Comparison of ENCODE assay signal across 8 mouse cellular contexts in genomic region chr13:113877420-113877819, GRCm38 (mm10).
DNase-seq lines count a peak whose midpoint lies in the region; ATAC-seq and TF ChIP-seq lines count a peak whose summit lies in the region.

No protein-coding gene starts in this region.

- 19% methylated on average over 5 of the region's 5 CpGs for WGBS in heart, postnatal 0 days

- H3K36me3 ChIP-seq in heart, postnatal 0 days (replicated peaks; ENCODE audit: control insufficient read depth, insufficient read depth, low read length), result no peaks in the 10 kb centered on the region

- no peak overlapping the region for H3K9ac ChIP-seq in heart, postnatal 0 days (replicated peaks; ENCODE audit: low read depth, low read length)

- H3K27me3 ChIP-seq in heart, postnatal 0 days (ENCODE audit: control insufficient read depth, insufficient read depth, low read length), result no peaks in the 10 kb centered on the region

- DNase-seq in ovary, adult 18-20 months (ENCODE audit: low spot score), result peak; percentile 31
- DNase-seq in ovary, postnatal 10 days (ENCODE audit: low spot score), result no peak
- peak; percentile 79 for DNase-seq in embryo, embryonic 11 days
- peak; percentile 57 for DNase-seq in heart, postnatal 0 days (ENCODE audit: low spot score)
- peak; percentile 54 to 59 for DNase-seq in left cerebral cortex, postnatal 10 days (ENCODE audit: extremely low spot score in 1 of 2, low spot score in 2 of 2)
- peak; percentile 79 for DNase-seq in naive thymus-derived CD4-positive, alpha-beta T cell, adult 2 months (ENCODE audit: low read depth)
- peak; percentile 56 for DNase-seq in thymus, postnatal 25 days

- no peak overlapping the region for H3K27ac ChIP-seq in heart, postnatal 0 days (ENCODE audit: low read depth)

- no peak overlapping the region for H3K4me2 ChIP-seq in heart, postnatal 0 days (ENCODE audit: low read depth, low read length)

- H3K9me3 ChIP-seq in heart, postnatal 0 days (replicated peaks; ENCODE audit: control insufficient read depth, low read length), result no peaks in the 10 kb centered on the region

- TF ChIP-seq CTCF in heart, postnatal 0 days (IDR thresholded peaks at IDR 0.05; ENCODE audit: low read depth), result peak; percentile 95

- TF ChIP-seq EP300 in heart, postnatal 0 days (IDR thresholded peaks at IDR 0.05; ENCODE audit: low read depth), result no peak

- peak; percentile 87 for ATAC-seq in activated CD4-positive, CD25-positive, alpha-beta regulatory T cell, adult 4 months
- ATAC-seq in heart, postnatal 0 days (ENCODE audit: insufficient read depth, low read depth), result no peak

- intact Hi-C loops in left cerebral cortex, postnatal 10 days (cut with DNase I), result loop anchor here (2.0 to 10.0 kb wide), 3 partner anchors 583 to 1087 kb away; no protein-coding TSS in a partner anchor

- H3K4me1 ChIP-seq in heart, postnatal 0 days (ENCODE audit: control insufficient read depth, insufficient read depth), result no peaks in the 10 kb centered on the region

- no peak overlapping the region for H3K4me3 ChIP-seq in heart, postnatal 0 days (ENCODE audit: low read depth, low read length)
